Mouse (Mus musculus) limb, embryonic 14.5 days (tissue): ENCODE measurements around the gene Mink1. TPM values are rescaled to one million over a fixed set of nuclear protein-coding genes. Genes with fewer than 3 reads are reported as not detected.

Source experiments
- ATAC-seq: fragments of 200-750 bp; cut with Nextera tagmentation; 2 replicates; pipeline ENCODE4 v1.8.0; 2017; ENCODE audit warnings: low read depth, moderate number of reproducible peaks, moderate TSS enrichment; ENCODE audit not compliant: low FRiP score
- DNase-seq: peaks from one replicate; pipeline ENCODE4 v3.0.0-alpha.2; 2015; ENCODE audit warnings: low spot score
- H3K27ac ChIP-seq: fragments of 300-500 bp; sonication (generic); replicated peaks from 2 replicates; pipeline ENCODE4 v1.5.1; 2014; ENCODE audit warnings: low read depth, mild to moderate bottlenecking, low read length, moderate library complexity, mixed read lengths
- H3K27me3 ChIP-seq: fragments of 300-500 bp; sonication (generic); 2 replicates; pipeline ENCODE4 v1.6.1; 2014; ENCODE audit warnings: low read length, mixed read lengths; ENCODE audit not compliant: control insufficient read depth, insufficient read depth
- H3K36me3 ChIP-seq: fragments of 300-500 bp; sonication (generic); 2 replicates; pipeline ENCODE4 v1.6.1; 2014; ENCODE audit warnings: mild to moderate bottlenecking, low read length, moderate library complexity, mixed read lengths; ENCODE audit not compliant: control insufficient read depth, insufficient read depth
- H3K4me1 ChIP-seq: fragments of 300-500 bp; sonication (generic); 2 replicates; pipeline ENCODE4 v1.6.1; 2014; ENCODE audit warnings: antibody characterized with exemption, low read length, mixed read lengths; ENCODE audit not compliant: control insufficient read depth, insufficient read depth
- H3K4me2 ChIP-seq: fragments of 300-500 bp; sonication (generic); replicated peaks from 2 replicates; pipeline ENCODE4 v1.6.1; 2014; ENCODE audit warnings: low read depth, mild to moderate bottlenecking, low read length, moderate library complexity; ENCODE audit not compliant: severe bottlenecking
- H3K4me3 ChIP-seq: fragments of 300-500 bp; sonication (generic); replicated peaks from 2 replicates; pipeline ENCODE4 v1.5.1; 2014; ENCODE audit warnings: low read length
- H3K9ac ChIP-seq: fragments of 300-500 bp; sonication (generic); 2 replicates; pipeline ENCODE4 v1.6.1; 2014; ENCODE audit warnings: mild to moderate bottlenecking, low read depth, low read length, moderate library complexity; ENCODE audit not compliant: severe bottlenecking
- H3K9me3 ChIP-seq: fragments of 300-500 bp; sonication (generic); 2 replicates; pipeline ENCODE4 v1.6.1; 2016; ENCODE audit warnings: low read length; ENCODE audit not compliant: control insufficient read depth
- POLR2A ChIP-seq: fragments of 200-500 bp; IDR thresholded peaks from 2 replicates; pipeline ENCODE4 v1.8.0; 2012; ENCODE audit warnings: inconsistent platforms, mild to moderate bottlenecking, moderate library complexity, borderline replicate concordance; ENCODE audit not compliant: insufficient read depth, insufficient read length; ENCODE audit errors: extremely low read depth
- WGBS: fragments of 180-500 bp; shearing (Covaris S2); extraction: QIAGEN DNeasy Blood & Tissue Kit; methylation state at CpG from one replicate; pipeline ENCODE4 v1.1.7; 2014; 5-methylcytosine and 5-hydroxymethylcytosine counted together
- polyA plus RNA-seq, 2 experiments: library from polyadenylated mRNA; depleted of rRNA in 1 of 2; stranded (reverse) in 1 of 2; unstranded in 1 of 2; fragments of >200 nt; fragmentation: Nextera tagmentation in 1 of 2; extraction: Ambion mirVana in 1 of 2; gene quantifications; 2 replicates each; pipeline versions ENCODE4 v1.2.1 to v1.2.3; 2012 to 2014

Mink1 gene
- polyA plus RNA-seq, 2 experiments, result 19.8 to 91.2 TPM

GRCm38 (mm10) chr11:70639976-70640375 is 77.3 kb downstream of the Mink1 start:
- H3K4me2 ChIP-seq, result no peak overlapping the region
- H3K9ac ChIP-seq, result no peak overlapping the region
- H3K36me3 ChIP-seq, result peaks cover 15% of the 10 kb centered on the region
- H3K4me1 ChIP-seq, result no peaks in the 10 kb centered on the region
- TF ChIP-seq POLR2A, result no peak
- H3K9me3 ChIP-seq, result no peaks in the 10 kb centered on the region
- ATAC-seq (no peak), DNase-seq (no peak)
- H3K27ac ChIP-seq, result no peak overlapping the region
- H3K27me3 ChIP-seq, result no peaks in the 10 kb centered on the region
- H3K4me3 ChIP-seq, result no peak overlapping the region
- 82% methylated on average over 8 of the region's 8 CpGs for WGBS

DNA sequence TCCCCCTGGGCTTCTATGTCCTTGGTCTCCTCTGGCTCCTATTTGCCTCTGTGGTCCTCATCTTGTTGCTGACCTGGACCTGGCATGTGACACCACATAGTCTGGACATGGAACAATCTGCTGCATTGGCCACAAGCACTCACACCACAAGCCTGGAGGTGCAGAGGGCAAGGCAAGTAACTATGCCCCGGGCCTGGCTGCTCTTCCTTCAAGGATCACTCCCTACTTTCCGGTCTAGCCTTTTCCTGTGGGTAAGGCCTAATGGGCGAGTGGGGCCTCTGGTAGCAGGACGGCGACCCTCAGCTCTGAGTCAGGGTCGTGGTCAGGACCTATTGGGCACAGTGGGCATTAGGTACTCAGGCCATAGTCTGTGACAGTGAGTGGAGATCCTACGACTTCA is 78.6 kb downstream of the Mink1 start:
- DNase-seq (no peak), ATAC-seq (no peak)
- no peak overlapping the region for H3K4me2 ChIP-seq
- H3K4me3 ChIP-seq, result no peak overlapping the region
- no peaks in the 10 kb centered on the region for H3K27me3 ChIP-seq
- no peak overlapping the region for H3K9ac ChIP-seq
- no peak for TF ChIP-seq POLR2A
- no peak overlapping the region for H3K27ac ChIP-seq
- peaks cover 10% of the 10 kb centered on the region for H3K4me1 ChIP-seq
- no peaks in the 10 kb centered on the region for H3K9me3 ChIP-seq
- peaks cover 24% of the 10 kb centered on the region for H3K36me3 ChIP-seq
- 83% methylated on average over 7 of the region's 7 CpGs for WGBS

DNA sequence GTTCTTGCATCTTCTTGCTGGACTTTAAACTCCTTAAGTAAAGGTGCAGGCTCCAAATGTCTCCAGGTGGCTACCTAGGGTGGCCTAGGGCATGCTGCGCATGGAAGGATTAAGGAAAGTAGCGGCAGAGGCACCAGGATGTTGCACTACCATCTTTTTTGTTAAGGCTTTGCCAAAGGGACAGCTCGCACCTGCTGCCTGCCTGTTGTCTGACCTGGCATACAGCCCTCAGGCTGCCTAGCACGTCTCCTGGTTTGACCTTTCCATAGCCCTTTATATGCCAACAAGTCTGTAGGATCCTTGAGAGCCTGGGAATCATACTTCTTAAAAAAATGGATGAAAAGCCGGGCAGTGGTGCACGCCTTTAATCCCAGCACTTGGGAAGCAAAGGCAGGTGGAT is 80.4 kb downstream of the Mink1 start:
- Histone ChIP-seq H3K4me3 (no peak overlapping the region), H3K27me3 (no peaks in the 10 kb centered on the region), H3K27ac (no peak overlapping the region), H3K9ac (no peak overlapping the region), H3K4me2 (no peak overlapping the region), H3K4me1 (peaks cover 13% of the 10 kb centered on the region), H3K9me3 (no peaks in the 10 kb centered on the region), H3K36me3 (peaks cover 24% of the 10 kb centered on the region)
- TF ChIP-seq POLR2A, result no peak
- ATAC-seq, result no peak
- DNase-seq, result no peak
- WGBS, result 90% methylated on average over 6 of the region's 6 CpGs

- Histone ChIP-seq H3K4me1 (peaks cover 19% of the 10 kb centered on the region), H3K4me2 (no peak overlapping the region), H3K36me3 (peaks cover 39% of the 10 kb centered on the region), H3K27me3 (no peaks in the 10 kb centered on the region), H3K9me3 (no peaks in the 10 kb centered on the region), H3K9ac (no peak overlapping the region), H3K4me3 (no peak overlapping the region), H3K27ac (no peak overlapping the region)
- no peak for ATAC-seq
- no peak for TF ChIP-seq POLR2A
- WGBS, result 94% methylated on average over 8 of the region's 8 CpGs
- DNase-seq, result no peak
Observed at GRCm38 (mm10) chr11:70644564-70645103, 82.0 kb downstream of the Mink1 start.

DNA sequence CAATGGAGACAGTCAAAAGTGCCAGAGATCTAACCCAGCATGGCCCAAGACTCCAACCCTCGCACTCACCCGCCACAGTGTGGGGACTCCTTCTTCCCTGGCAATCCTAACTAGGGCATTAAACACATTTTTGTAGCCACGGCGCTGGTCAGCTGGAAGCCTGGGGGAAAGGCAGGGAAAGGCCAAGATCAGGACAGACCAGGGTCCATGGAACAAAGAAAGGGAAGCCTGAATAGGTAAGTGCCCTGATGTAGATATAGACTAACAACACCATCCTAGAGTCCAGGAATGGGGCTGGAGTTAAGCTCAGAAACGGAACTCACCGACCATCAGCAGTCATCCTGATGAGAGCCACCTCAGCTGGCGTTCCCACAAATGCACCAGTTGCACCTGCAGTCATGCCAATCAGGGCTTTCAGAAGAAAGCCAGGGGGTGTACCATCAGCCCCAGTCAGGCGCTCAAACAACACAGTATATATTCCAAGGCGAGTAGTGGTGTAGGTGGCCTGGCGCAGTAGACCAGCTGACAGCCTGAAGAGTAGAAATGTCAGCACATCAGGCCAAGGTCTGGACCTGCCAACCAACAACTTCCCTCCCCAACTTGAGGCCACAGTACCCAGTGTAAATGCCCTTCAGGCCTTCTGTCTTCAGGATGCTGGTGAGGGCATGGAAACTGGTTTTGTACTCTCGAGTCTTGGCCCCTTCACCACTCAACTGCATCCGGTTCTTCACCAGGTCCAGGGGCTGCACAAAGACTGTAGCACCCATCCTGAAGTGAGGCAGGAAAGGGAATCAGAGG is 83.0 kb downstream of the Mink1 start:
- Histone ChIP-seq H3K27me3 (no peaks in the 10 kb centered on the region), H3K9ac (peak overlapping the region; percentile 86), H3K36me3 (peaks cover 49% of the 10 kb centered on the region), H3K4me3 (peak overlapping the region; percentile 75), H3K9me3 (no peaks in the 10 kb centered on the region), H3K27ac (no peak overlapping the region), H3K4me2 (peak overlapping the region; percentile 91), H3K4me1 (peaks cover 19% of the 10 kb centered on the region)
- DNase-seq (no peak), ATAC-seq (no peak)
- no peak for TF ChIP-seq POLR2A
- 93% methylated on average over 12 of the region's 12 CpGs for WGBS

GRCm38 (mm10) chr11:70646259-70646555 is 83.5 kb downstream of the Mink1 start:
- 24% methylated on average over 3 of the region's 3 CpGs for WGBS
- Histone ChIP-seq H3K4me2 (peak overlapping the region; percentile 91), H3K9ac (peak overlapping the region; percentile 86)

More at GRCm38 (mm10) chr11:70646259-70646555, 83.5 kb downstream of the Mink1 start:
- Histone ChIP-seq H3K27me3 (no peaks in the 10 kb centered on the region), H3K36me3 (peaks cover 55% of the 10 kb centered on the region), H3K4me3 (peak overlapping the region; percentile 75), H3K9me3 (no peaks in the 10 kb centered on the region), H3K27ac (peak overlapping the region; percentile 86), H3K4me1 (peaks cover 22% of the 10 kb centered on the region)
- no peak for TF ChIP-seq POLR2A
- no peak for DNase-seq
- no peak for ATAC-seq
